ENCODE assay signal across 8 mouse cellular contexts in genomic region chr12:54655292-54656038, GRCm38 (mm10). TPM values are rescaled to one million over a fixed set of nuclear protein-coding genes. Genes with fewer than 3 reads are reported as not detected.
A peak's percentile ranks its signal among the peaks of the same experiment; 100 is the strongest.
DNase-seq lines count a peak whose midpoint lies in the region; ATAC-seq and TF ChIP-seq lines count a peak whose summit lies in the region.

No protein-coding gene starts in this region.

- no peak for TF ChIP-seq CTCF in liver, embryonic 14.5 days (IDR thresholded peaks at IDR 0.05; ENCODE audit: low read depth)

- H3K4me1 ChIP-seq in kidney, embryonic 15.5 days = peaks cover 38% of the 10 kb centered on the region
- peaks cover 27% of the 10 kb centered on the region for H3K4me1 ChIP-seq in forebrain, embryonic 12.5 days
- peaks cover 3 to 26% of the 10 kb centered on the region in 2 experiments for H3K4me1 ChIP-seq in liver, embryonic 14.5 days (replicated peaks; ENCODE audit: control insufficient read depth in 2 of 2, insufficient read depth in 2 of 2, low read length in 1 of 2)

- peak overlapping the region; percentile 74 for H3K4me3 ChIP-seq in kidney, embryonic 15.5 days (replicated peaks)
- H3K4me3 ChIP-seq in forebrain, embryonic 12.5 days (replicated peaks) = peak overlapping the region; percentile 70
- peak overlapping the region; percentile 80 to 93 for H3K4me3 ChIP-seq in liver, embryonic 14.5 days (ENCODE audit: insufficient read depth in 1 of 2, low read depth in 2 of 2, low read length in 2 of 2)

- no peak for ATAC-seq in kidney, embryonic 15.5 days (replicated peaks; ENCODE audit: low FRiP score)
- no peak for ATAC-seq in forebrain, embryonic 12.5 days (ENCODE audit: low FRiP score)
- no peak for ATAC-seq in liver, embryonic 14.5 days (ENCODE audit: insufficient read depth)

- peak overlapping the region; percentile 85 for H3K4me2 ChIP-seq in kidney, embryonic 15.5 days
- H3K4me2 ChIP-seq in forebrain, embryonic 12.5 days = peak overlapping the region; percentile 71
- H3K4me2 ChIP-seq in liver, embryonic 14.5 days (ENCODE audit: low read depth) = peak overlapping the region; percentile 91

- peak overlapping the region; percentile 88 for H3K27ac ChIP-seq in kidney, embryonic 15.5 days
- peak overlapping the region; percentile 83 for H3K27ac ChIP-seq in forebrain, embryonic 12.5 days
- H3K27ac ChIP-seq in liver, embryonic 14.5 days = peak overlapping the region; percentile 73

- H3K27me3 ChIP-seq in kidney, embryonic 15.5 days = no peaks in the 10 kb centered on the region
- H3K27me3 ChIP-seq in forebrain, embryonic 12.5 days = no peaks in the 10 kb centered on the region
- no peaks in the 10 kb centered on the region for H3K27me3 ChIP-seq in liver, embryonic 14.5 days (ENCODE audit: control insufficient read depth, insufficient read depth, low read length)

- 19% methylated on average over 16 of the region's 16 CpGs for WGBS in kidney, embryonic 15.5 days
- 23% methylated on average over 16 of the region's 16 CpGs for WGBS in forebrain, embryonic 12.5 days
- 15% methylated on average over 16 of the region's 16 CpGs for WGBS in liver, embryonic 14.5 days (ENCODE audit: insufficient replicate concordance)

- no peak for DNase-seq in kidney, postnatal 4 days
- peak; percentile 86 for DNase-seq in MEL-GATA-1-ER (ENCODE audit: extremely low read depth, low read depth)
- no peak for DNase-seq in liver, embryonic 14.5 days (ENCODE audit: low read depth in 3 of 3, low spot score in 3 of 3)
- DNase-seq in urinary bladder, postnatal 10 days (ENCODE audit: low spot score) = no peak
- DNase-seq in cerebellum, adult 11 months = no peak
- DNase-seq in urinary bladder, postnatal 4 days (ENCODE audit: low spot score in 2 of 2) = no peak

- H3K9ac ChIP-seq in kidney, embryonic 15.5 days = peak overlapping the region; percentile 65
- H3K9ac ChIP-seq in forebrain, embryonic 12.5 days = peak overlapping the region; percentile 74
- peak overlapping the region; percentile 92 for H3K9ac ChIP-seq in liver, embryonic 14.5 days (replicated peaks)

- peaks cover 3% of the 10 kb centered on the region; the same call in 1 of the 2 replicates for H3K36me3 ChIP-seq in kidney, embryonic 15.5 days
- H3K36me3 ChIP-seq in forebrain, embryonic 12.5 days (replicated peaks) = 0 out of 2 replicates have a peak, but pooled peaks cover 4% of the 10 kb centered on the region
- H3K36me3 ChIP-seq in liver, embryonic 14.5 days (replicated peaks; ENCODE audit: control insufficient read depth, insufficient read depth, low read depth) = no peaks in the 10 kb centered on the region

- no peaks in the 10 kb centered on the region for H3K9me3 ChIP-seq in kidney, embryonic 15.5 days (replicated peaks)
- no peaks in the 10 kb centered on the region for H3K9me3 ChIP-seq in forebrain, embryonic 12.5 days
- no peaks in the 10 kb centered on the region for H3K9me3 ChIP-seq in liver, embryonic 14.5 days (ENCODE audit: control insufficient read depth, low read length)

- no peak for TF ChIP-seq EP300 in liver, embryonic 14.5 days (IDR thresholded peaks at IDR 0.05; ENCODE audit: low read depth)

RNA-seq across cellular contexts. Expression of gene Sptssa, which starts 0.9 kb away (rescaled TPM):
- 192 and 214 TPM in 2 replicates for polyA plus RNA-seq in kidney, embryonic 15.5 days (2015; fragmentation: Nextera tagmentation; extraction: Ambion mirVana)
- polyA plus RNA-seq in forebrain, embryonic 12.5 days (2016; fragmentation: Nextera tagmentation; extraction: Ambion mirVana) = 164 and 171 TPM in 2 replicates
- 27.0 and 32.1 TPM in 2 replicates for polyA plus RNA-seq in liver, embryonic 14.5 days (2012; rRNA removed)
- polyA plus RNA-seq in liver, embryonic 14.5 days (2014; fragmentation: Nextera tagmentation; extraction: Ambion mirVana) = 65.1 and 65.2 TPM in 2 replicates

RNA-seq across cellular contexts. Expression of gene Eapp, which starts 40.2 kb away (rescaled TPM):
- polyA plus RNA-seq in kidney, embryonic 15.5 days (2015; fragmentation: Nextera tagmentation; extraction: Ambion mirVana) = 61.6 and 63.3 TPM in 2 replicates
- 77.3 and 83.5 TPM in 2 replicates for polyA plus RNA-seq in forebrain, embryonic 12.5 days (2016; fragmentation: Nextera tagmentation; extraction: Ambion mirVana)
- 4.0 and 8.7 TPM in 2 replicates for polyA plus RNA-seq in liver, embryonic 14.5 days (2012; rRNA removed)
- polyA plus RNA-seq in liver, embryonic 14.5 days (2014; fragmentation: Nextera tagmentation; extraction: Ambion mirVana) = 41.8 and 45.7 TPM in 2 replicates
